Mouse (Mus musculus) CH12.LX (cell line): Measurements from ENCODE around the gene Prkce. TPM values are rescaled to one million over a fixed set of nuclear protein-coding genes. Genes with fewer than 3 reads are reported as not detected.

Experiments used
- DNase-seq: peaks from one replicate; pipeline ENCODE4 v3.0.0-alpha.2; 2013; ENCODE audit errors: extremely low read depth
- H3K27ac ChIP-seq: 2 replicates; pipeline ENCODE4 v1.5.1; 2012; ENCODE audit warnings: low read depth, mild to moderate bottlenecking, control low read depth, moderate library complexity; ENCODE audit not compliant: insufficient read depth
- H3K27me3 ChIP-seq: replicated peaks from 2 replicates; pipeline ENCODE3; 2012; ENCODE audit warnings: inconsistent platforms
- H3K36me3 ChIP-seq, 2 experiments: replicated peaks in 1 of 2; 2 replicates each; pipeline versions ENCODE3 to v1.6.1; 2012; ENCODE audit warnings: inconsistent platforms in 1 of 2, low read length in 1 of 2, mild to moderate bottlenecking in 1 of 2, mixed read lengths in 1 of 2, moderate library complexity in 1 of 2; ENCODE audit not compliant: control insufficient read depth in 1 of 2, insufficient read depth in 1 of 2
- H3K4me1 ChIP-seq, 2 experiments: 2 replicates each; pipeline ENCODE4 v1.6.1; 2012; ENCODE audit warnings: inconsistent platforms in 1 of 2, moderate library complexity in 1 of 2; ENCODE audit not compliant: insufficient read depth in 2 of 2, control insufficient read depth in 1 of 2
- H3K4me2 ChIP-seq: 2 replicates; pipeline ENCODE4 v1.6.1; 2012; ENCODE audit warnings: low read depth, mild to moderate bottlenecking, control low read depth; ENCODE audit not compliant: poor library complexity, insufficient read depth, severe bottlenecking
- H3K4me3 ChIP-seq, 3 experiments: fragments of 150-350 bp in 1 of 3; sonication (generic) in 1 of 3; replicated peaks in 1 of 3; 2 replicates each; pipeline versions ENCODE3 to v1.5.1; 2011 to 2012; ENCODE audit warnings: low read depth in 2 of 3, low read length in 2 of 3, mild to moderate bottlenecking in 2 of 3, moderate library complexity in 2 of 3, control low read depth in 1 of 3, improper control_type of control experiment in 1 of 3, inconsistent platforms in 1 of 3, mixed read lengths in 1 of 3; ENCODE audit not compliant: poor library complexity in 1 of 3
- H3K79me2 ChIP-seq: replicated peaks from 2 replicates; pipeline ENCODE4 v1.6.1; 2012; ENCODE audit warnings: mild to moderate bottlenecking, moderate library complexity; ENCODE audit not compliant: control insufficient read depth, poor library complexity, insufficient read depth, severe bottlenecking; ENCODE audit errors: extremely low read depth
- H3K9ac ChIP-seq: 2 replicates; pipeline ENCODE4 v1.6.1; 2012; ENCODE audit warnings: low read depth, mild to moderate bottlenecking, control low read depth, moderate library complexity; ENCODE audit not compliant: insufficient read depth
- H3K9me3 ChIP-seq: replicated peaks from 2 replicates; pipeline ENCODE3; 2012; ENCODE audit warnings: low read length, inconsistent platforms, mixed read lengths
- BHLHE40 ChIP-seq: IDR thresholded peaks from 2 replicates; pipeline ENCODE4 v1.6.1; 2011; ENCODE audit warnings: mild to moderate bottlenecking, low read depth, low read length, improper control_type of control experiment
- CHD1 ChIP-seq: IDR thresholded peaks from 2 replicates; pipeline ENCODE4 v1.6.1; 2012; ENCODE audit warnings: low read depth, low read length, improper control_type of control experiment, inconsistent platforms
- CHD2 ChIP-seq: IDR thresholded peaks from 2 replicates; pipeline ENCODE4 v1.6.1; 2011; ENCODE audit warnings: low read length, improper control_type of control experiment
- CTCF ChIP-seq, 2 experiments: IDR thresholded peaks in 1 of 2; conservative IDR thresholded peaks in 1 of 2; 2 replicates each; pipeline ENCODE4 v1.5.1; 2011 to 2012; ENCODE audit warnings: low read depth in 2 of 2, low read length in 2 of 2, improper control_type of control experiment in 1 of 2, inconsistent platforms in 1 of 2, mild to moderate bottlenecking in 1 of 2, moderate library complexity in 1 of 2
- ELF1 ChIP-seq: IDR thresholded peaks from 2 replicates; pipeline ENCODE4 v1.6.1; 2014; ENCODE audit warnings: low read depth, mild to moderate bottlenecking, inconsistent platforms, low read length, improper control_type of control experiment
- EP300 ChIP-seq: IDR thresholded peaks from 2 replicates; pipeline ENCODE4 v1.6.1; 2011; ENCODE audit warnings: low read length, improper control_type of control experiment
- ETS1 ChIP-seq: conservative IDR thresholded peaks from 2 replicates; pipeline ENCODE4 v1.6.1; 2012; ENCODE audit warnings: low read depth, mild to moderate bottlenecking, inconsistent platforms, low read length, improper control_type of control experiment, moderate library complexity
- GABPA ChIP-seq: IDR thresholded peaks from 2 replicates; pipeline ENCODE4 v1.6.1; 2012; ENCODE audit warnings: low read depth, low read length, improper control_type of control experiment, inconsistent platforms; ENCODE audit not compliant: insufficient replicate concordance
- JUN ChIP-seq: IDR thresholded peaks from 2 replicates; pipeline ENCODE4 v1.6.1; 2011; ENCODE audit warnings: low read depth, mild to moderate bottlenecking, low read length, improper control_type of control experiment, moderate library complexity; ENCODE audit not compliant: insufficient read depth
- JUND ChIP-seq: conservative IDR thresholded peaks from 2 replicates; pipeline ENCODE4 v1.6.1; 2011; ENCODE audit warnings: low read depth, low read length, improper control_type of control experiment
- KAT2A ChIP-seq: IDR thresholded peaks from 2 replicates; pipeline ENCODE4 v1.6.1; 2012; ENCODE audit warnings: low read length, improper control_type of control experiment, inconsistent platforms; ENCODE audit not compliant: insufficient replicate concordance
- MAX ChIP-seq: IDR thresholded peaks from 2 replicates; pipeline ENCODE4 v1.6.1; 2011; ENCODE audit warnings: low read length, improper control_type of control experiment
- MAZ ChIP-seq: IDR thresholded peaks from 2 replicates; pipeline ENCODE4 v1.6.1; 2012; ENCODE audit warnings: low read depth, mild to moderate bottlenecking, inconsistent platforms, low read length, improper control_type of control experiment, moderate library complexity
- MEF2A ChIP-seq: IDR thresholded peaks from 2 replicates; pipeline ENCODE4 v1.6.1; 2014; ENCODE audit warnings: low read depth, mild to moderate bottlenecking, inconsistent platforms, low read length, improper control_type of control experiment, borderline replicate concordance
- MXI1 ChIP-seq: IDR thresholded peaks from 2 replicates; pipeline ENCODE4 v1.6.1; 2011; ENCODE audit warnings: mild to moderate bottlenecking, low read depth, low read length, improper control_type of control experiment
- MYC ChIP-seq: IDR thresholded peaks from 2 replicates; pipeline ENCODE4 v1.6.1; 2011; ENCODE audit warnings: low read depth, mild to moderate bottlenecking, improper control_type of control experiment, low read length
- NRF1 ChIP-seq: IDR thresholded peaks from 2 replicates; pipeline ENCODE4 v1.6.1; 2014; ENCODE audit warnings: low read depth, mild to moderate bottlenecking, inconsistent platforms, low read length, improper control_type of control experiment, moderate library complexity
- PAX5 ChIP-seq: IDR thresholded peaks from 2 replicates; pipeline ENCODE4 v1.6.1; 2012; ENCODE audit warnings: low read length, inconsistent platforms, mixed read lengths
- POLR2A ChIP-seq: IDR thresholded peaks from 2 replicates; pipeline ENCODE4 v1.6.1; 2011; ENCODE audit warnings: low read depth, mild to moderate bottlenecking, improper control_type of control experiment, low read length
- POLR2AphosphoS2 ChIP-seq: IDR thresholded peaks from 2 replicates; pipeline ENCODE4 v1.6.1; 2011; ENCODE audit warnings: low read depth, low read length, improper control_type of control experiment
- RAD21 ChIP-seq: IDR thresholded peaks from 2 replicates; pipeline ENCODE4 v1.6.1; 2011; ENCODE audit warnings: low read depth, mild to moderate bottlenecking, low read length, improper control_type of control experiment, moderate library complexity
- RCOR1 ChIP-seq: conservative IDR thresholded peaks from 2 replicates; pipeline ENCODE4 v1.6.1; 2012; ENCODE audit warnings: low read depth, mild to moderate bottlenecking, inconsistent platforms, low read length, improper control_type of control experiment
- TBP ChIP-seq: conservative IDR thresholded peaks from 2 replicates; pipeline ENCODE4 v1.6.1; 2011; ENCODE audit warnings: low read depth, low read length, improper control_type of control experiment
- TCF12 ChIP-seq: IDR thresholded peaks from 2 replicates; pipeline ENCODE4 v1.6.1; 2014; ENCODE audit warnings: low read depth, mild to moderate bottlenecking, inconsistent platforms, low read length, improper control_type of control experiment
- UBTF ChIP-seq: IDR thresholded peaks from 2 replicates; pipeline ENCODE4 v1.6.1; 2012; ENCODE audit warnings: low read depth, mild to moderate bottlenecking, inconsistent platforms, low read length, improper control_type of control experiment, moderate library complexity
- USF1 ChIP-seq: IDR thresholded peaks from 2 replicates; pipeline ENCODE4 v1.6.1; 2014; ENCODE audit warnings: low read depth, mild to moderate bottlenecking, inconsistent platforms, low read length, improper control_type of control experiment
- USF2 ChIP-seq: conservative IDR thresholded peaks from 2 replicates; pipeline ENCODE4 v1.6.1; 2011; ENCODE audit warnings: low read depth, low read length, improper control_type of control experiment
- ZC3H11A ChIP-seq: IDR thresholded peaks from 2 replicates; pipeline ENCODE4 v1.6.1; 2012; ENCODE audit warnings: low read depth, mild to moderate bottlenecking, inconsistent platforms, low read length, improper control_type of control experiment
- ZKSCAN1 ChIP-seq: IDR thresholded peaks from 2 replicates; pipeline ENCODE4 v1.6.1; 2012; ENCODE audit warnings: low read depth, inconsistent platforms, low read length, improper control_type of control experiment, borderline replicate concordance
- ZNF384 ChIP-seq: IDR thresholded peaks from 2 replicates; pipeline ENCODE4 v1.6.1; 2012; ENCODE audit warnings: low read depth, low read length, improper control_type of control experiment, inconsistent platforms
- dilution Hi-C: fragments of 300-500 bp; cut with MboI; formaldehyde crosslinking; loops from 2 replicates; pipeline ENCODE4 v1.14.3; 2020; ENCODE audit warnings: low sequenced_read_pairs; ENCODE audit not compliant: extremely low pct_unique_long_range_greater_than_20kb, extremely low pct_ligation_motif_present
- in situ Hi-C: fragments of 300-500 bp; cut with MboI; formaldehyde crosslinking; loops from 3 replicates; pipeline ENCODE4 v1.14.3; 2019; ENCODE audit warnings: low sequenced_read_pairs, low pct_ligation_motif_present, low pct_unique_long_range_greater_than_20kb, mixed read lengths
- polyA plus RNA-seq: library from polyadenylated mRNA; unstranded; fragments of >175 nt; gene quantifications from 2 replicates; pipeline ENCODE4 v1.2.1, GENCODE M21; 2012; ENCODE audit warnings: low read depth; ENCODE audit not compliant: insufficient read length
- total RNA-seq, 2 experiments: library from RNA; depleted of rRNA; stranded (reverse); fragments of 300-350 nt in 1 of 2; fragments of >200 nt in 1 of 2; gene quantifications; 2 replicates each; pipeline ENCODE4 v1.2.3; 2012 to 2014

The Prkce gene
- total and polyA plus RNA-seq, 3 experiments: 4.1 to 13.2 (median 11.4) TPM

GRCm38 (mm10) chr17:86203531-86204450, 36.2 kb downstream of the Prkce start:
- Histone ChIP-seq H3K27me3 (no peaks in the 10 kb centered on the region), H3K36me3 (peaks cover 0 to 57% of the 10 kb centered on the region in 2 experiments), H3K79me2 (peaks cover 3% of the 10 kb centered on the region; the same call in 1 of the 2 replicates), H3K9me3 (no peaks in the 10 kb centered on the region), H3K4me3 (no peak overlapping the region), H3K4me1 (peaks cover 3 to 38% of the 10 kb centered on the region in 2 experiments; a peak in 3 of 4 replicates), H3K9ac (no peak overlapping the region), H3K27ac (no peak overlapping the region), H3K4me2 (no peak overlapping the region)
- dilution Hi-C loops (no loop called here), in situ Hi-C loops (no loop called here)
- TF ChIP-seq BHLHE40 (no peak), CTCF (conservative IDR thresholded peaks at IDR 0.05 in 1 of 2, IDR thresholded peaks at IDR 0.05 in 1 of 2; ENCODE audit: low read depth in 2 of 2, low read length in 2 of 2) (no peak), USF2 (no peak), EP300 (no peak), MEF2A (no peak), RCOR1 (no peak), GABPA (no peak), NRF1 (no peak), ZC3H11A (no peak), ZNF384 (no peak), MAZ (no peak), POLR2AphosphoS2 (no peak), PAX5 (no peak), CHD1 (no peak), MAX (no peak), JUND (no peak), TCF12 (no peak)
- no peak for DNase-seq

GRCm38 (mm10) chr17:86206289-86206688, 38.7 kb downstream of the Prkce start:
- Histone ChIP-seq H3K36me3 (peaks cover 0 to 55% of the 10 kb centered on the region in 2 experiments), H3K9ac (no peak overlapping the region), H3K4me2 (no peak overlapping the region), H3K4me3 (no peak overlapping the region), H3K27ac (no peak overlapping the region), H3K4me1 (peaks cover 15 to 60% of the 10 kb centered on the region in 2 experiments), H3K79me2 (peaks cover 3% of the 10 kb centered on the region; the same call in 1 of the 2 replicates), H3K9me3 (no peaks in the 10 kb centered on the region), H3K27me3 (no peaks in the 10 kb centered on the region)
- in situ Hi-C loops (no loop called here), dilution Hi-C loops (no loop called here)
- TF ChIP-seq UBTF (no peak), BHLHE40 (no peak), RAD21 (no peak), KAT2A (no peak), MAZ (no peak), NRF1 (no peak), ETS1 (no peak), ZKSCAN1 (no peak), TCF12 (no peak), ELF1 (no peak), MEF2A (no peak), JUN (no peak), POLR2A (no peak), CHD1 (no peak), USF1 (no peak), CHD2 (no peak), MAX (no peak), MYC (no peak), TBP (no peak), MXI1 (no peak)
- no peak for DNase-seq
